In the genomic region with DNA sequence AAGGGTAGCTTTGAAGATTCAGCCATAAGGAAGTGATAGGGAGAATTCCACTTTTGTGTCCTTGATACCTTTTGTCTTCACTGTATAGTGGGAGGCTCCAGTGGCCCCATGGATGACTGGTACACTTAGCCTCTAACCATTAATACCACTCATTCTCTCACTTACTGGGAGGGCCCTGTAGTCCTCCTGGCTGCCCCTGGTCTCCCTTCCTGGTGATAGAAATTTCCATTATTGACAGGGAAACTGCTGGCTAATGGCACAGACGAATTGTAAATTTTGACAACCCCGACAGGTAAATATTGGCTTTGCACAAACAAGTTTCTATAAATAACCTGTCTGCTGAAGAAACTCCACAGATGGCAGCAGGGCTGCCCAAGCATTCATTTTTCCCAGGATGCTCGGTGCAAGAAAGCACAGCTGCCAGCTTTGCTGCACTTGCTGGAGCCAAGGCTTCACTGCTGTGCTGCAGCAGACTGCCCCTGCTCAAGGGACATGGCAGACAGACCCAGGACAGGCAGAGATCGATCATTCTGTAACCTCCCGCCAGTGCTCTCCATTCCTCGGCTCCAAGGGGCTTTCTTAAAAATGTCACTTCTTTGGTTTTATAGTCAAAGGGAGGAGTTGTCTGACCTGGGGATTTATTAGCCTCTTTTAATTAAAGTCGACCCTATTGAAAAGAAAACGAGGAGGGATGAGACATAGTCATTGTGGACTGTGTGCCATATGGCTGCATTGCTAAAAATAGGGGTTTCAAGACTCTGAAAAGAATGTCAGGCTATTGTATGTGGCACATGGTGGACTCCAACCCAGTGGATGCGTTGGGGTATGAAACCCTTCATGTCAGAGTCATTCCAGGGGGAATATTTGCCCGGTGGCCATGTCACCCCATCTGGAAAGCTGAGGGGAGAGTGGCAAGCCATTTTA, we compare ENCODE assay signal across 12 mouse cellular contexts.
A peak's percentile ranks its signal among the peaks of the same experiment; 100 is the strongest.
DNase-seq lines count a peak whose midpoint lies in the region; ATAC-seq and TF ChIP-seq lines count a peak whose summit lies in the region.
"Had no signal": no experiment of that assay in that cellular context is flagged by ENCODE, and none has a peak within 500 bp of the region (broad histone marks: within the 10 kb centered on the region; RNA-seq: fewer than 3 reads in every experiment).

No protein-coding gene starts in this region.

- no peaks in the 10 kb centered on the region for H3K36me3 ChIP-seq in intestine, embryonic 15.5 days
- H3K36me3 ChIP-seq in neural tube, embryonic 15.5 days = no peaks in the 10 kb centered on the region
- H3K36me3 ChIP-seq in heart, embryonic 11.5 days (ENCODE audit: control insufficient read depth, insufficient read depth, low read length) = no peaks in the 10 kb centered on the region
- H3K36me3 ChIP-seq: G1E; lung, embryonic 15.5 days had no signal

- WGBS in intestine, embryonic 15.5 days = 44% methylated on average over 10 of the region's 10 CpGs
- 17% methylated on average over 10 of the region's 10 CpGs for WGBS in neural tube, embryonic 15.5 days
- WGBS in heart, embryonic 11.5 days (ENCODE audit: insufficient replicate concordance) = 73% methylated on average over 10 of the region's 10 CpGs

- H3K4me2 ChIP-seq in intestine, embryonic 15.5 days (replicated peaks) = no peak overlapping the region
- H3K4me2 ChIP-seq in neural tube, embryonic 15.5 days = peak overlapping the region; percentile 28; the same call in 1 of the 2 replicates
- no peak overlapping the region for H3K4me2 ChIP-seq in heart, embryonic 11.5 days
- H3K4me2 ChIP-seq: lung, embryonic 15.5 days had no signal

- no peak for TF ChIP-seq CTCF in left cerebral cortex, adult 2 months (IDR thresholded peaks at IDR 0.05)

- no peak overlapping the region for H3K27ac ChIP-seq in left cerebral cortex, adult 2 months
- H3K27ac ChIP-seq in intestine, embryonic 15.5 days = no peak overlapping the region
- peak overlapping the region; percentile 33; the same call in 1 of the 2 replicates for H3K27ac ChIP-seq in neural tube, embryonic 15.5 days (replicated peaks)
- no peak overlapping the region for H3K27ac ChIP-seq in heart, embryonic 11.5 days (ENCODE audit: low read depth, low read length)
- H3K27ac ChIP-seq: lung, embryonic 15.5 days had no signal

- H3K4me3 ChIP-seq in left cerebral cortex, adult 2 months = no peak overlapping the region
- no peak overlapping the region for H3K4me3 ChIP-seq in intestine, embryonic 15.5 days (replicated peaks)
- H3K4me3 ChIP-seq in neural tube, embryonic 15.5 days (replicated peaks) = no peak overlapping the region
- no peak overlapping the region for H3K4me3 ChIP-seq in heart, embryonic 11.5 days (ENCODE audit: low read depth, low read length)
- H3K4me3 ChIP-seq: lung, embryonic 15.5 days had no signal

- no peak overlapping the region for H3K9ac ChIP-seq in intestine, embryonic 15.5 days
- no peak overlapping the region for H3K9ac ChIP-seq in neural tube, embryonic 15.5 days (replicated peaks)
- no peak overlapping the region for H3K9ac ChIP-seq in heart, embryonic 11.5 days (ENCODE audit: low read depth, low read length)
- H3K9ac ChIP-seq: lung, embryonic 15.5 days had no signal

- H3K4me1 ChIP-seq in intestine, embryonic 15.5 days (replicated peaks) = no peaks in the 10 kb centered on the region
- H3K4me1 ChIP-seq in neural tube, embryonic 15.5 days = peaks cover 22% of the 10 kb centered on the region
- H3K4me1 ChIP-seq in heart, embryonic 11.5 days (ENCODE audit: control insufficient read depth, insufficient read depth, low read length) = no peaks in the 10 kb centered on the region
- H3K4me1 ChIP-seq: lung, embryonic 15.5 days had no signal

- intact Hi-C loops in left cerebral cortex, postnatal 25 days (cut with DNase I) = no loop called here
- intact Hi-C loops in left cerebral cortex, adult 2 months (cut with DNase I) = no loop called here

- no peaks in the 10 kb centered on the region for H3K9me3 ChIP-seq in intestine, embryonic 15.5 days
- no peaks in the 10 kb centered on the region for H3K9me3 ChIP-seq in neural tube, embryonic 15.5 days (replicated peaks)
- no peaks in the 10 kb centered on the region for H3K9me3 ChIP-seq in heart, embryonic 11.5 days (replicated peaks; ENCODE audit: control insufficient read depth, low read length)
- H3K9me3 ChIP-seq: G1E; lung, embryonic 15.5 days had no signal

- peak; percentile 33 for DNase-seq in cerebellum, adult 9-11 months
- DNase-seq in cerebellum, adult 9-10 months = no peak
- DNase-seq in left cerebral cortex, postnatal 25 days (ENCODE audit: low spot score in 2 of 2) = peak; percentile 38 to 45
- DNase-seq in left cerebral cortex, adult 2 months (ENCODE audit: extremely low spot score in 1 of 2, low spot score in 2 of 2) = no peak
- no peak for DNase-seq in thymus, postnatal 14 days
- DNase-seq: adrenal gland, postnatal 10 days; thymus, postnatal 36 days had no signal

- peak; percentile 82 for ATAC-seq in intestine, embryonic 15.5 days
- ATAC-seq in neural tube, embryonic 15.5 days (ENCODE audit: low FRiP score) = peak; percentile 75
- ATAC-seq in heart, embryonic 11.5 days (replicated peaks; ENCODE audit: insufficient number of reproducible peaks, low FRiP score, low TSS enrichment) = no peak

- no peaks in the 10 kb centered on the region for H3K27me3 ChIP-seq in intestine, embryonic 15.5 days (replicated peaks)
- H3K27me3 ChIP-seq in neural tube, embryonic 15.5 days (replicated peaks) = no peaks in the 10 kb centered on the region
- H3K27me3 ChIP-seq in heart, embryonic 11.5 days (ENCODE audit: control insufficient read depth, insufficient read depth, low read length) = no peaks in the 10 kb centered on the region
- H3K27me3 ChIP-seq: lung, embryonic 15.5 days had no signal

Comparison
In these comparisons a context has a peak if more than half of its experiments do, and no peak if none do; other contexts are left out.
1. DNase-seq: peak in cerebellum, adult 9-11 months (single experiment) and left cerebral cortex, postnatal 25 days (2 of 2); none in cerebellum, adult 9-10 months (single experiment), left cerebral cortex, adult 2 months (0 of 2) and thymus, postnatal 14 days (single experiment).